Mouse (Mus musculus): ENCODE data around the gene 5530400C23Rik. TPM values are rescaled to one million over a fixed set of nuclear protein-coding genes. Genes with fewer than 3 reads are reported as not detected.

5530400C23Rik gene
- not detected in 2 replicates for polyA plus RNA-seq (2012; rRNA removed; ENCODE audit: low replicate concordance)

DNA sequence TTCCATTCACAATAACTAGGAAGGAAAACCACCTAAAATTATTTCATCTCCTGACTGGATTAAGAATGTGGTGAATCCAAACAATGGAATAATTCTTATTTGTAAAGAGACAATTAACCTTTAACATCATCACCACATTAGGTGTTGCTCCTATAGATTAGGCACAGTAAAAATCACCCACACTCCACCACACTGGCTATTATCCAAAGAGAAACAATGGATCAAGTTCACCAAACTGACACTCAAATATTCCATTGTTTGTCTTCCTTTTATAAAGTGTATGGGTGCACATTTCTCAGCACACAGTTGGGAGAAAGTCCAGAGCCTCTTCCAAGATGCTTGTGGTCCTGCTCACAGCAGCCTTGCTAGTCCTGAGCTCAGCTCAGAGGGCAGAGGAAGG, at the start of gene 5530400C23Rik:
Gene 5530400C23Rik, plus strand, starts transcription at position 301 of the 400 bp plus-strand sequence.

Other genes with a start within 250 kb of the 5530400C23Rik start
- gene Tas2r140, start 236.4 kb upstream of the 5530400C23Rik start, polyA plus RNA-seq (2012; rRNA removed; ENCODE audit: low replicate concordance), result not detected in 2 replicates
- 77.9 and 96.2 TPM in 2 replicates for gene Smim10l1, start 187.3 kb upstream of the 5530400C23Rik start, polyA plus RNA-seq (2012; rRNA removed; ENCODE audit: low replicate concordance)